Mouse (Mus musculus) MEL (cell line): ENCODE data around the gene B3gat2. TPM values are rescaled to one million over a fixed set of nuclear protein-coding genes. Genes with fewer than 3 reads are reported as not detected.

Experiments
- DNase-seq: peaks from one replicate; pipeline ENCODE4 v3.0.0; 2011; ENCODE audit warnings: low read depth, low spot score
- H3K27ac ChIP-seq: 2 replicates; pipeline ENCODE4 v1.5.1; 2012; ENCODE audit warnings: low read depth, mild to moderate bottlenecking, control low read depth, low read length, moderate library complexity; ENCODE audit not compliant: control insufficient read depth
- H3K27me3 ChIP-seq, 2 experiments: fragments of 150-350 bp in 1 of 2; sonication (generic) in 1 of 2; 2 replicates each; pipeline ENCODE4 v1.6.1; 2012; ENCODE audit warnings: low read length in 2 of 2, mild to moderate bottlenecking in 2 of 2, improper control_type of control experiment in 1 of 2, moderate library complexity in 1 of 2; ENCODE audit not compliant: insufficient read depth in 2 of 2, control insufficient read depth in 1 of 2
- H3K36me3 ChIP-seq, 2 experiments: 2 replicates each; pipeline ENCODE4 v1.6.1; 2012 to 2014; ENCODE audit warnings: low read length in 2 of 2, improper control_type of control experiment in 1 of 2, inconsistent platforms in 1 of 2, mild to moderate bottlenecking in 1 of 2; ENCODE audit not compliant: insufficient read depth in 2 of 2, control insufficient read depth in 1 of 2
- H3K4me1 ChIP-seq, 2 experiments: fragments of 150-350 bp in 1 of 2; sonication (generic) in 1 of 2; 2 replicates each; pipeline ENCODE4 v1.6.1; 2012; ENCODE audit warnings: low read length in 2 of 2, improper control_type of control experiment in 1 of 2, mild to moderate bottlenecking in 1 of 2; ENCODE audit not compliant: insufficient read depth in 2 of 2, control insufficient read depth in 1 of 2
- H3K4me3 ChIP-seq, 2 experiments: fragments of 150-350 bp in 1 of 2; sonication (generic) in 1 of 2; 2 replicates each; pipeline ENCODE4 v1.5.1; 2012; ENCODE audit warnings: low read depth in 2 of 2, low read length in 2 of 2, mild to moderate bottlenecking in 2 of 2, moderate library complexity in 2 of 2, control low read depth in 1 of 2, improper control_type of control experiment in 1 of 2; ENCODE audit not compliant: control insufficient read depth in 1 of 2, insufficient read depth in 1 of 2
- H3K79me2 ChIP-seq: 2 replicates; pipeline ENCODE4 v1.6.1; 2012; ENCODE audit warnings: mild to moderate bottlenecking, low read length, moderate library complexity; ENCODE audit not compliant: control insufficient read depth, poor library complexity, insufficient read depth
- H3K9ac ChIP-seq: 2 replicates; pipeline ENCODE4 v1.6.1; 2012; ENCODE audit warnings: low read depth, mild to moderate bottlenecking, control low read depth, low read length, moderate library complexity; ENCODE audit not compliant: control insufficient read depth, poor library complexity, severe bottlenecking
- H3K9me3 ChIP-seq: fragments of 150-350 bp; sonication (generic); replicated peaks from 2 replicates; pipeline ENCODE4 v1.6.1; 2012; ENCODE audit warnings: mild to moderate bottlenecking, low read length, improper control_type of control experiment, moderate library complexity; ENCODE audit not compliant: insufficient read depth
- BHLHE40 ChIP-seq: IDR thresholded peaks from 2 replicates; pipeline ENCODE4 v1.6.1; 2012; ENCODE audit warnings: low read depth, mild to moderate bottlenecking, inconsistent platforms, low read length, improper control_type of control experiment, borderline replicate concordance
- CHD1 ChIP-seq: IDR thresholded peaks from 2 replicates; pipeline ENCODE4 v1.6.1; 2012; ENCODE audit warnings: low read depth, mild to moderate bottlenecking, inconsistent platforms, low read length, improper control_type of control experiment
- CHD2 ChIP-seq: IDR thresholded peaks from 2 replicates; pipeline ENCODE4 v1.6.1; 2011; ENCODE audit warnings: low read length, improper control_type of control experiment
- CTCF ChIP-seq, 3 experiments: IDR thresholded peaks in 2 of 3; conservative IDR thresholded peaks in 1 of 3; 2 replicates each; pipeline ENCODE4 v1.5.1; 2011 to 2012; ENCODE audit warnings: low read length in 3 of 3, low read depth in 2 of 3, mild to moderate bottlenecking in 2 of 3, improper control_type of control experiment in 1 of 3, inconsistent platforms in 1 of 3, mixed read lengths in 1 of 3, moderate library complexity in 1 of 3; ENCODE audit not compliant: control insufficient read depth in 1 of 3, insufficient read depth in 1 of 3, poor library complexity in 1 of 3, severe bottlenecking in 1 of 3
- E2F4 ChIP-seq: IDR thresholded peaks from 2 replicates; pipeline ENCODE4 v1.6.1; 2011; ENCODE audit warnings: low read depth, low read length, improper control_type of control experiment, borderline replicate concordance
- ELF1 ChIP-seq: IDR thresholded peaks from 2 replicates; pipeline ENCODE4 v1.6.1; 2014; ENCODE audit warnings: low read depth, mild to moderate bottlenecking, inconsistent platforms, low read length, improper control_type of control experiment, moderate library complexity
- ETS1 ChIP-seq: IDR thresholded peaks from 2 replicates; pipeline ENCODE4 v1.6.1; 2012; ENCODE audit warnings: low read depth, mild to moderate bottlenecking, inconsistent platforms, low read length, improper control_type of control experiment, moderate library complexity
- KAT2A ChIP-seq: conservative IDR thresholded peaks from 2 replicates; pipeline ENCODE4 v1.6.1; 2012; ENCODE audit warnings: low read depth, low read length, improper control_type of control experiment, inconsistent platforms
- MAX ChIP-seq: IDR thresholded peaks from 2 replicates; pipeline ENCODE4 v1.6.1; 2011; ENCODE audit warnings: low read length, improper control_type of control experiment
- MAZ ChIP-seq: IDR thresholded peaks from 2 replicates; pipeline ENCODE4 v1.6.1; 2012; ENCODE audit warnings: low read depth, mild to moderate bottlenecking, inconsistent platforms, low read length, improper control_type of control experiment
- MXI1 ChIP-seq: IDR thresholded peaks from 2 replicates; pipeline ENCODE4 v1.6.1; 2011; ENCODE audit warnings: mild to moderate bottlenecking, low read depth, low read length, improper control_type of control experiment
- MYB ChIP-seq: IDR thresholded peaks from 2 replicates; pipeline ENCODE4 v1.6.1; 2011; ENCODE audit warnings: mild to moderate bottlenecking, low read depth, low read length, improper control_type of control experiment
- NELFE ChIP-seq: IDR thresholded peaks from 2 replicates; pipeline ENCODE4 v1.6.1; 2011; ENCODE audit warnings: low read depth, low read length, improper control_type of control experiment
- NRF1 ChIP-seq: IDR thresholded peaks from 2 replicates; pipeline ENCODE4 v1.6.1; 2014; ENCODE audit warnings: low read depth, mild to moderate bottlenecking, inconsistent platforms, low read length, improper control_type of control experiment, moderate library complexity; ENCODE audit not compliant: poor library complexity, insufficient read depth, severe bottlenecking
- POLR2A ChIP-seq, 2 experiments: IDR thresholded peaks; 2 replicates each; pipeline ENCODE4 v1.6.1; 2011 to 2012; ENCODE audit warnings: low read length in 2 of 2, mild to moderate bottlenecking in 2 of 2, control low read depth in 1 of 2, improper control_type of control experiment in 1 of 2, low read depth in 1 of 2, moderate library complexity in 1 of 2; ENCODE audit not compliant: control insufficient read depth in 1 of 2, insufficient read depth in 1 of 2, poor library complexity in 1 of 2
- RAD21 ChIP-seq: IDR thresholded peaks from 2 replicates; pipeline ENCODE4 v1.6.1; 2011; ENCODE audit warnings: mild to moderate bottlenecking, low read depth, low read length, improper control_type of control experiment
- RCOR1 ChIP-seq: IDR thresholded peaks from 2 replicates; pipeline ENCODE4 v1.6.1; 2012; ENCODE audit warnings: low read depth, mild to moderate bottlenecking, inconsistent platforms, low read length, improper control_type of control experiment
- SIN3A ChIP-seq: IDR thresholded peaks from 2 replicates; pipeline ENCODE4 v1.6.1; 2012; ENCODE audit warnings: low read length, improper control_type of control experiment, inconsistent platforms
- SMC3 ChIP-seq: IDR thresholded peaks from 2 replicates; pipeline ENCODE4 v1.6.1; 2011; ENCODE audit warnings: low read depth, low read length, improper control_type of control experiment
- TBP ChIP-seq: IDR thresholded peaks from 2 replicates; pipeline ENCODE4 v1.8.0; 2011; ENCODE audit warnings: low read depth, low read length, improper control_type of control experiment
- TCF12 ChIP-seq: IDR thresholded peaks from 2 replicates; pipeline ENCODE4 v1.6.1; 2014; ENCODE audit warnings: low read depth, mild to moderate bottlenecking, inconsistent platforms, low read length, improper control_type of control experiment, moderate library complexity
- ZC3H11A ChIP-seq: IDR thresholded peaks from 2 replicates; pipeline ENCODE4 v1.6.1; 2012; ENCODE audit warnings: low read depth, mild to moderate bottlenecking, inconsistent platforms, low read length, improper control_type of control experiment
- ZKSCAN1 ChIP-seq: IDR thresholded peaks from 2 replicates; pipeline ENCODE4 v1.6.1; 2012; ENCODE audit warnings: low read depth, mild to moderate bottlenecking, inconsistent platforms, low read length, improper control_type of control experiment, moderate library complexity
- ZMIZ1 ChIP-seq: IDR thresholded peaks from 2 replicates; pipeline ENCODE4 v1.6.1; 2012; ENCODE audit warnings: low read depth, mild to moderate bottlenecking, inconsistent platforms, low read length, improper control_type of control experiment, moderate library complexity
- polyA plus RNA-seq, 2 experiments: library from polyadenylated mRNA; stranded (reverse) in 1 of 2; unstranded in 1 of 2; fragments of >175 nt in 1 of 2; fragments of >200 nt in 1 of 2; gene quantifications; 2 replicates each; pipeline versions ENCODE4 v1.2.1 to v1.2.4; 2012; ENCODE audit warnings: low replicate concordance in 2 of 2, low read depth in 1 of 2; ENCODE audit not compliant: insufficient read length in 2 of 2, insufficient read depth in 1 of 2, missing spikeins in 1 of 2
- total RNA-seq: library from RNA; depleted of rRNA; stranded (reverse); fragments of 300-350 nt; gene quantifications from 2 replicates; pipeline ENCODE4 v1.2.3, GENCODE M21; 2012; rRNA removed

B3gat2 gene
- total and polyA plus RNA-seq, 3 experiments, result 0.75 to 0.77 TPM; not detected in 1

DNA sequence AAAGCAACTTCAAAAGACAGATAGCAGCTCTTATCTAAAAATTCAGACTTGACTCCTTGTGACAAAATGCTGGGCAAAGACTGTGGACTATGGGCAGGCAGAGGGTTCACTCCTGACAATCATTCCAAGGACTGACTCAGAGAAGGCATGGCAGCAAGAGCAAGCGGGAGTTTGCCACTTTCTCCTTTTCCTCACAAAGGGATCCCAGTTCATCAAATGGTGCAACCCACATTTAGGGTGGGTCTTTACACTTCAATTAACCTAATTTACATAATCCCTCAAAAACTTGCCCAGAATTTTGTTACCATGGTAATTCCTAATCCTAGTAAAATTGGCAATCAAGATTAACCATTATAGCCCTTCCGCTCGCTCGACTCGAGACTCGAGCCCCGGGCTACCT is 123.4 kb downstream of the B3gat2 start:
- no peak for DNase-seq
- TF ChIP-seq SMC3 (no peak), CHD2 (no peak), NRF1 (no peak), MAZ (no peak), ZMIZ1 (no peak), RAD21 (no peak), CTCF (IDR thresholded peaks at IDR 0.05 in 2 of 3, conservative IDR thresholded peaks at IDR 0.05 in 1 of 3; ENCODE audit: control insufficient read depth in 1 of 3, insufficient read depth in 1 of 3, low read depth in 2 of 3, low read length in 3 of 3, poor library complexity in 1 of 3, severe bottlenecking in 1 of 3) (no peak), CHD1 (no peak), ETS1 (no peak), POLR2A (IDR thresholded peaks at IDR 0.05; ENCODE audit: control insufficient read depth in 1 of 2, insufficient read depth in 1 of 2, low read depth in 1 of 2, low read length in 2 of 2, poor library complexity in 1 of 2) (no peak), ZKSCAN1 (no peak), MXI1 (no peak), RCOR1 (no peak), ZC3H11A (no peak), MAX (no peak), TCF12 (no peak)
- H3K36me3 ChIP-seq, result peaks cover 3 to 9% of the 10 kb centered on the region in 2 experiments; a peak in 3 of 4 replicates

DNA sequence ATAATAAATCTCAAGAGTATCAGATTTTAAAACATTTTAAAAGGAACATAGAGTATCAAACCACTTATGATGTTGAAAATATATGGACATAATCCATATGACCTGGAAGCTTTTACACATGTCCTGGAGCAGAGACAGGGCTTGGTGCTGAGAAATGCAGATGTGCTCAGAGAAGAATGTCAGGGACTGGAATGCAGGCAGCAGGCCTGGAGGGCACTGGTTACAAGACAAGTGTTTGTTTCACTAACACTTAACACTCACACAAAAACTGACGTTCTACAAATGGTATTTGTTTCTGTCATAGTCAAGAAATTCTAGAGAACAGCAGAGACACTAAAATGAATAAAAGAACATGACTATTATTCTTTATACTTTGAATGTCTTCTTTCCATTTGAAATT is 130.5 kb downstream of the B3gat2 start:
- peaks cover 0 to 3% of the 10 kb centered on the region in 2 experiments; a peak in 2 of 4 replicates for H3K36me3 ChIP-seq
- no peaks in the 10 kb centered on the region for H3K9me3 ChIP-seq
- TF ChIP-seq BHLHE40 (no peak), KAT2A (no peak), TCF12 (no peak), ZMIZ1 (no peak), NELFE (no peak), ELF1 (no peak), SIN3A (no peak), MAZ (no peak), TBP (no peak), E2F4 (no peak), MYB (no peak)

More for the DNA sequence above, 123.4 kb downstream of the B3gat2 start:
- peaks cover 0 to 3% of the 10 kb centered on the region in 2 experiments; a peak in 3 of 4 replicates for H3K4me1 ChIP-seq
- no peaks in the 10 kb centered on the region for H3K9me3 ChIP-seq
- H3K79me2 ChIP-seq, result peaks cover 4% of the 10 kb centered on the region; the same call in 1 of the 2 replicates
- no peak overlapping the region for H3K9ac ChIP-seq
- no peak overlapping the region for H3K27ac ChIP-seq
- no peaks in the 10 kb centered on the region for H3K27me3 ChIP-seq
- no peak overlapping the region for H3K4me3 ChIP-seq

More for the DNA sequence above, 130.5 kb downstream of the B3gat2 start:
- no peak overlapping the region for H3K27ac ChIP-seq
- H3K4me1 ChIP-seq, result no peaks in the 10 kb centered on the region
- H3K79me2 ChIP-seq, result peaks cover 4% of the 10 kb centered on the region; the same call in 1 of the 2 replicates
- H3K4me3 ChIP-seq, result no peak overlapping the region
- H3K27me3 ChIP-seq, result no peaks in the 10 kb centered on the region
- DNase-seq, result no peak
- no peak overlapping the region for H3K9ac ChIP-seq

Other genes starting within 250 kb of the B3gat2 start
- 27.2 and 34.0 TPM in 2 replicates for gene Smap1, start 160.6 kb downstream of the B3gat2 start, total RNA-seq
- gene Smap1, start 160.6 kb downstream of the B3gat2 start, polyA plus RNA-seq, result 100 to 1,000 TPM in 1 of 2 experiments, 10 to 100 TPM in 1; 86.4 to 128 TPM
- 26.9 and 28.5 TPM in 2 replicates for gene Sdhaf4, start 243.9 kb downstream of the B3gat2 start, total RNA-seq
- gene Sdhaf4, start 243.9 kb downstream of the B3gat2 start, polyA plus RNA-seq, result 10 to 100 TPM in 1 of 2 experiments, not detected in 1; 15.8 TPM